Mouse (Mus musculus) liver, embryonic 13.5 days (tissue): ENCODE measurements at regions not wholly inside any gene's neighbourhood (a gene's known extent, or its start where the extent isn't known, plus 50 kb on each side); places are given as distances from the start of the nearest gene placed in this dataset.

Source experiments
- ATAC-seq: fragments of 200-750 bp; cut with Nextera tagmentation; 2 replicates; pipeline ENCODE4 v1.8.0; 2017; ENCODE audit warnings: low read depth, mild to moderate bottlenecking, moderate number of reproducible peaks, moderate library complexity
- DNase-seq: peaks from one replicate; pipeline ENCODE4 v3.0.0; 2022
- H3K27ac ChIP-seq: fragments of 300-500 bp; sonication (generic); 2 replicates; pipeline ENCODE4 v1.5.1; 2015; ENCODE audit warnings: moderate library complexity, mild to moderate bottlenecking, inconsistent platforms
- H3K27me3 ChIP-seq: fragments of 300-500 bp; sonication (generic); 2 replicates; pipeline ENCODE4 v1.6.1; 2015; ENCODE audit warnings: mild to moderate bottlenecking, inconsistent platforms
- H3K36me3 ChIP-seq: fragments of 300-500 bp; sonication (generic); 2 replicates; pipeline ENCODE4 v1.6.1; 2015; ENCODE audit warnings: mild to moderate bottlenecking, inconsistent platforms
- H3K4me1 ChIP-seq: fragments of 300-500 bp; sonication (generic); replicated peaks from 2 replicates; pipeline ENCODE4 v1.6.1; 2015; ENCODE audit warnings: inconsistent platforms
- H3K4me2 ChIP-seq: fragments of 300-500 bp; sonication (generic); 2 replicates; pipeline ENCODE4 v1.6.1; 2015; ENCODE audit warnings: inconsistent platforms, mild to moderate bottlenecking, moderate library complexity
- H3K4me3 ChIP-seq: fragments of 300-500 bp; sonication (generic); replicated peaks from 2 replicates; pipeline ENCODE4 v1.5.1; 2015; ENCODE audit warnings: mild to moderate bottlenecking, inconsistent platforms
- H3K9ac ChIP-seq: fragments of 300-500 bp; sonication (generic); 2 replicates; pipeline ENCODE4 v1.6.1; 2015; ENCODE audit warnings: mild to moderate bottlenecking, inconsistent platforms
- H3K9me3 ChIP-seq: fragments of 300-500 bp; sonication (generic); replicated peaks from 2 replicates; pipeline ENCODE4 v1.6.1; 2016; ENCODE audit warnings: inconsistent platforms
- WGBS: fragments of 180-500 bp; shearing (Covaris S2); methylation state at CpG from one replicate; pipeline ENCODE4 v1.1.7; 2015; ENCODE audit not compliant: insufficient replicate concordance; 5-methylcytosine and 5-hydroxymethylcytosine counted together

GRCm38 (mm10) chr16:76181596-76181995, 159.5 kb upstream of the Samsn1 start:
- H3K9me3 ChIP-seq = no peaks in the 10 kb centered on the region
- WGBS = 68% methylated on average over 3 of the region's 3 CpGs
- ATAC-seq = no peak
- H3K4me1 ChIP-seq = no peaks in the 10 kb centered on the region
- no peak overlapping the region for H3K9ac ChIP-seq
- H3K27me3 ChIP-seq = no peaks in the 10 kb centered on the region
- no peak overlapping the region for H3K27ac ChIP-seq
- no peak overlapping the region for H3K4me3 ChIP-seq
- DNase-seq = no peak
- no peaks in the 10 kb centered on the region for H3K36me3 ChIP-seq
- no peak overlapping the region for H3K4me2 ChIP-seq

- ATAC-seq (no peak), DNase-seq (no peak)
- 27% methylated on average over 2 of the region's 2 CpGs for WGBS
- H3K4me2 ChIP-seq = no peak overlapping the region
- no peak overlapping the region for H3K9ac ChIP-seq
- no peak overlapping the region for H3K27ac ChIP-seq
- H3K4me1 ChIP-seq = no peaks in the 10 kb centered on the region
- H3K27me3 ChIP-seq = no peaks in the 10 kb centered on the region
- no peaks in the 10 kb centered on the region for H3K36me3 ChIP-seq
- H3K4me3 ChIP-seq = no peak overlapping the region
- H3K9me3 ChIP-seq = no peaks in the 10 kb centered on the region
Observed at GRCm38 (mm10) chr16:76167651-76168050, 145.6 kb upstream of the Samsn1 start.

- no peak overlapping the region for H3K9ac ChIP-seq
Observed at GRCm38 (mm10) chr16:76160879-76161278, 138.8 kb upstream of the Samsn1 start.

GRCm38 (mm10) chr16:76158585-76158984, 136.5 kb upstream of the Samsn1 start:
- no peak for ATAC-seq
- Histone ChIP-seq H3K4me3 (no peak overlapping the region), H3K4me1 (no peaks in the 10 kb centered on the region), H3K27ac (no peak overlapping the region), H3K9ac (no peak overlapping the region), H3K4me2 (no peak overlapping the region), H3K36me3 (no peaks in the 10 kb centered on the region), H3K27me3 (no peaks in the 10 kb centered on the region), H3K9me3 (no peaks in the 10 kb centered on the region)
- WGBS = 84% methylated on average over 7 of the region's 7 CpGs
- DNase-seq = no peak

More at GRCm38 (mm10) chr16:76160879-76161278, 138.8 kb upstream of the Samsn1 start:
- Histone ChIP-seq H3K4me3 (no peak overlapping the region), H3K4me2 (no peak overlapping the region), H3K9me3 (no peaks in the 10 kb centered on the region), H3K36me3 (no peaks in the 10 kb centered on the region), H3K4me1 (no peaks in the 10 kb centered on the region), H3K27me3 (no peaks in the 10 kb centered on the region), H3K27ac (no peak overlapping the region)
- DNase-seq (no peak), ATAC-seq (no peak)
- WGBS = 82% methylated on average over 5 of the region's 5 CpGs

- no peaks in the 10 kb centered on the region for H3K27me3 ChIP-seq
- no peak overlapping the region for H3K9ac ChIP-seq
- H3K9me3 ChIP-seq = no peaks in the 10 kb centered on the region
- no peak overlapping the region for H3K4me3 ChIP-seq
- no peak overlapping the region for H3K27ac ChIP-seq
- no peaks in the 10 kb centered on the region for H3K36me3 ChIP-seq
- no peak overlapping the region for H3K4me2 ChIP-seq
- DNase-seq = no peak
- no peaks in the 10 kb centered on the region for H3K4me1 ChIP-seq
- no peak for ATAC-seq
- WGBS = 75% methylated on average over 12 of the region's 12 CpGs
Observed at GRCm38 (mm10) chr16:76153766-76154525, 131.9 kb upstream of the Samsn1 start.

- Histone ChIP-seq H3K27ac (no peak overlapping the region), H3K36me3 (no peaks in the 10 kb centered on the region), H3K4me3 (no peak overlapping the region), H3K4me1 (no peaks in the 10 kb centered on the region), H3K9me3 (no peaks in the 10 kb centered on the region), H3K9ac (no peak overlapping the region), H3K27me3 (no peaks in the 10 kb centered on the region), H3K4me2 (no peak overlapping the region)
- 58% methylated on average over 5 of the region's 5 CpGs for WGBS
- no peak for ATAC-seq
- no peak for DNase-seq
Observed at GRCm38 (mm10) chr16:76149581-76149980, 127.5 kb upstream of the Samsn1 start.

- ATAC-seq = no peak
- no peak for DNase-seq
- 45% methylated on average over 2 of the region's 2 CpGs for WGBS
- Histone ChIP-seq H3K27ac (no peak overlapping the region), H3K4me1 (no peaks in the 10 kb centered on the region), H3K36me3 (no peaks in the 10 kb centered on the region), H3K4me3 (no peak overlapping the region), H3K4me2 (no peak overlapping the region), H3K27me3 (no peaks in the 10 kb centered on the region), H3K9me3 (no peaks in the 10 kb centered on the region), H3K9ac (no peak overlapping the region)
Observed at GRCm38 (mm10) chr16:76133892-76134291, 111.8 kb upstream of the Samsn1 start.

GRCm38 (mm10) chr16:76130486-76130885, 108.4 kb upstream of the Samsn1 start:
- H3K9ac ChIP-seq = no peak overlapping the region
- H3K36me3 ChIP-seq = no peaks in the 10 kb centered on the region
- H3K27me3 ChIP-seq = no peaks in the 10 kb centered on the region
- H3K27ac ChIP-seq = no peak overlapping the region
- DNase-seq (no peak), ATAC-seq (no peak)
- no peaks in the 10 kb centered on the region for H3K4me1 ChIP-seq
- 71% methylated on average over 9 of the region's 9 CpGs for WGBS
- no peak overlapping the region for H3K4me3 ChIP-seq
- no peaks in the 10 kb centered on the region for H3K9me3 ChIP-seq
- no peak overlapping the region for H3K4me2 ChIP-seq

- H3K4me3 ChIP-seq = no peak overlapping the region
- H3K27me3 ChIP-seq = no peaks in the 10 kb centered on the region
- no peaks in the 10 kb centered on the region for H3K9me3 ChIP-seq
- no peak overlapping the region for H3K27ac ChIP-seq
- no peaks in the 10 kb centered on the region for H3K4me1 ChIP-seq
- no peaks in the 10 kb centered on the region for H3K36me3 ChIP-seq
- DNase-seq = peak; percentile 14
- no peak overlapping the region for H3K4me2 ChIP-seq
- no peak for ATAC-seq
- H3K9ac ChIP-seq = no peak overlapping the region
- 81% methylated on average over 2 of the region's 2 CpGs for WGBS
Observed at GRCm38 (mm10) chr16:76129982-76130381, 107.9 kb upstream of the Samsn1 start.

- H3K36me3 ChIP-seq = no peaks in the 10 kb centered on the region
- no peak overlapping the region for H3K9ac ChIP-seq
- H3K4me1 ChIP-seq = peaks cover 9% of the 10 kb centered on the region; the same call in 1 of the 2 replicates
- DNase-seq = no peak
- no peak overlapping the region for H3K27ac ChIP-seq
- H3K4me3 ChIP-seq = no peak overlapping the region
- H3K9me3 ChIP-seq = no peaks in the 10 kb centered on the region
- WGBS = 32% methylated on average over 5 of the region's 5 CpGs
- H3K27me3 ChIP-seq = no peaks in the 10 kb centered on the region
- H3K4me2 ChIP-seq = no peak overlapping the region
- no peak for ATAC-seq
Observed at GRCm38 (mm10) chr16:76123021-76123384, 100.9 kb upstream of the Samsn1 start.

GRCm38 (mm10) chr16:76122172-76123020, 100.3 kb upstream of the Samsn1 start:
- no peaks in the 10 kb centered on the region for H3K9me3 ChIP-seq
- 25% methylated on average over 9 of the region's 9 CpGs for WGBS
- H3K4me2 ChIP-seq = no peak overlapping the region
- H3K27ac ChIP-seq = no peak overlapping the region
- no peaks in the 10 kb centered on the region for H3K27me3 ChIP-seq
- peaks cover 9% of the 10 kb centered on the region; the same call in 1 of the 2 replicates for H3K4me1 ChIP-seq
- H3K4me3 ChIP-seq = no peak overlapping the region
- no peak overlapping the region for H3K9ac ChIP-seq
- ATAC-seq = peak; percentile 48; the same call in 1 of the 2 replicates
- no peak for DNase-seq
- no peaks in the 10 kb centered on the region for H3K36me3 ChIP-seq
